Mouse (Mus musculus): Measurements from ENCODE around the gene Ap4s1.
A peak's percentile ranks its signal among the peaks of the same experiment; 100 is the strongest.

Ap4s1 gene

GRCm38 (mm10) chr12:51705778-51706177 lies 14.9 kb downstream of the Ap4s1 start:
- DNase-seq = no peak

GRCm38 (mm10) chr12:51706673-51707235 lies 15.9 kb downstream of the Ap4s1 start:
- DNase-seq = no peak

- DNase-seq = no peak
Measured at GRCm38 (mm10) chr12:51708941-51709686, 18.3 kb downstream of the Ap4s1 start.

GRCm38 (mm10) chr12:51709741-51710140 lies 18.9 kb downstream of the Ap4s1 start:
- DNase-seq = no peak

- no peak for DNase-seq
Measured at GRCm38 (mm10) chr12:51710154-51710553, 19.3 kb downstream of the Ap4s1 start.

GRCm38 (mm10) chr12:51712685-51713084 lies 21.9 kb downstream of the Ap4s1 start:
- DNase-seq = peak; percentile 31 to 37

- no peak for DNase-seq
Measured at GRCm38 (mm10) chr12:51718617-51719016, 27.8 kb downstream of the Ap4s1 start.

- DNase-seq = no peak
Measured at GRCm38 (mm10) chr12:51721836-51722235, 31.0 kb downstream of the Ap4s1 start.

GRCm38 (mm10) chr12:51729058-51729457 lies 38.2 kb downstream of the Ap4s1 start:
- DNase-seq = no peak

GRCm38 (mm10) chr12:51729827-51730226 lies 39.0 kb downstream of the Ap4s1 start:
- DNase-seq = no peak

- no peak for DNase-seq
Measured at GRCm38 (mm10) chr12:51734605-51735211, 43.9 kb downstream of the Ap4s1 start.

GRCm38 (mm10) chr12:51735840-51736271 lies 45.0 kb downstream of the Ap4s1 start:
- DNase-seq = no peak

- DNase-seq = no peak
Measured at GRCm38 (mm10) chr12:51736381-51736780, 45.5 kb downstream of the Ap4s1 start.

GRCm38 (mm10) chr12:51736807-51737206 lies 46.0 kb downstream of the Ap4s1 start:
- DNase-seq = no peak

GRCm38 (mm10) chr12:51741690-51742089 lies 50.9 kb downstream of the Ap4s1 start:
- DNase-seq = peak in 1 of 2 experiments; percentile 31

- no peak for DNase-seq
Measured at GRCm38 (mm10) chr12:51744957-51745356, 54.1 kb downstream of the Ap4s1 start.

- no peak for DNase-seq
Measured at GRCm38 (mm10) chr12:51747348-51747747, 56.5 kb downstream of the Ap4s1 start.

- no peak for DNase-seq
Measured at GRCm38 (mm10) chr12:51755938-51756598, 65.2 kb downstream of the Ap4s1 start.

- no peak for DNase-seq
Measured at GRCm38 (mm10) chr12:51756599-51756961, 65.7 kb downstream of the Ap4s1 start.

- DNase-seq = no peak
Measured at GRCm38 (mm10) chr12:51759374-51759773, 68.5 kb downstream of the Ap4s1 start.

GRCm38 (mm10) chr12:51767454-51767853 lies 76.6 kb downstream of the Ap4s1 start:
- no peak for DNase-seq

GRCm38 (mm10) chr12:51768702-51769101 lies 77.9 kb downstream of the Ap4s1 start:
- no peak for DNase-seq

- DNase-seq = no peak
Measured at GRCm38 (mm10) chr12:51784842-51785241, 94.0 kb downstream of the Ap4s1 start.

Data from cerebellum, adult 18-20 months (tissue).